Mouse (Mus musculus): ENCODE measurements around the gene Klhl34. TPM values are rescaled to one million over a fixed set of nuclear protein-coding genes. Genes with fewer than 3 reads are reported as not detected.

The Klhl34 gene
- not detected for total RNA-seq (2021)

GRCm38 (mm10) chrX:157818207-157818920 lies at the start of gene Klhl34:
TSS of gene Klhl34 (plus strand) at chrX:157818435.
- intact Hi-C loops (cut with DNase I) = no loop called here
- DNase-seq = peak; percentile 34

- intact Hi-C loops (cut with DNase I) = no loop called here
- DNase-seq = no peak
Observed at GRCm38 (mm10) chrX:157801669-157802068, 16.6 kb upstream of the Klhl34 start.

- intact Hi-C loops (cut with DNase I) = no loop called here
- DNase-seq = no peak
Observed at GRCm38 (mm10) chrX:157809721-157810120, 8.5 kb upstream of the Klhl34 start.

- DNase-seq = peak; percentile 39
- intact Hi-C loops (cut with DNase I) = no loop called here
Observed at GRCm38 (mm10) chrX:157817571-157818206, 546 bp upstream of the Klhl34 start.

- DNase-seq = peak; percentile 35
- intact Hi-C loops (cut with DNase I) = no loop called here
Observed at GRCm38 (mm10) chrX:157818921-157819260, 656 bp downstream of the Klhl34 start.

GRCm38 (mm10) chrX:157829983-157830382 lies 11.7 kb downstream of the Klhl34 start:
- no peak for DNase-seq
- intact Hi-C loops (cut with DNase I) = no loop called here

Other genes with a start within 250 kb of the Klhl34 start
- gene Yy2, start 249.4 kb upstream of the Klhl34 start, total RNA-seq (2021) = not detected
- 10 to 100 TPM; 46.4 to 48.6 TPM for gene Mbtps2, start 219.7 kb upstream of the Klhl34 start, total RNA-seq (2021)
- not detected for gene Smpx, start 119.5 kb upstream of the Klhl34 start, total RNA-seq (2021)
- 100 to 1,000 TPM in 1 of 2 experiments, 10 to 100 TPM in 1; 88.4 to 108 TPM for gene Cnksr2, start 224.9 kb downstream of the Klhl34 start, total RNA-seq (2021)